Mouse (Mus musculus) heart, postnatal 36 days (tissue): Measurements from ENCODE around the gene Rad51b. TPM values are rescaled to one million over a fixed set of nuclear protein-coding genes. Genes with fewer than 3 reads are reported as not detected.
A peak's percentile ranks its signal among the peaks of the same experiment; 100 is the strongest.

Source experiments
- DNase-seq, 2 experiments: peaks; one replicate each; pipeline ENCODE4 v3.0.0; 2021 to 2022
- intact Hi-C: fragments of 180-260 bp; cut with DNase I; formaldehyde crosslinking; loops from one replicate; pipeline ENCODE4 v1.15.1; 2025
- total RNA-seq, 2 experiments: library from RNA; stranded (reverse); gene quantifications; 2 replicates each; pipeline ENCODE4 v1.2.3; 2021

Rad51b gene
- total RNA-seq, 2 experiments from 2014 or later, result 0.53 to 0.60 TPM

DNA sequence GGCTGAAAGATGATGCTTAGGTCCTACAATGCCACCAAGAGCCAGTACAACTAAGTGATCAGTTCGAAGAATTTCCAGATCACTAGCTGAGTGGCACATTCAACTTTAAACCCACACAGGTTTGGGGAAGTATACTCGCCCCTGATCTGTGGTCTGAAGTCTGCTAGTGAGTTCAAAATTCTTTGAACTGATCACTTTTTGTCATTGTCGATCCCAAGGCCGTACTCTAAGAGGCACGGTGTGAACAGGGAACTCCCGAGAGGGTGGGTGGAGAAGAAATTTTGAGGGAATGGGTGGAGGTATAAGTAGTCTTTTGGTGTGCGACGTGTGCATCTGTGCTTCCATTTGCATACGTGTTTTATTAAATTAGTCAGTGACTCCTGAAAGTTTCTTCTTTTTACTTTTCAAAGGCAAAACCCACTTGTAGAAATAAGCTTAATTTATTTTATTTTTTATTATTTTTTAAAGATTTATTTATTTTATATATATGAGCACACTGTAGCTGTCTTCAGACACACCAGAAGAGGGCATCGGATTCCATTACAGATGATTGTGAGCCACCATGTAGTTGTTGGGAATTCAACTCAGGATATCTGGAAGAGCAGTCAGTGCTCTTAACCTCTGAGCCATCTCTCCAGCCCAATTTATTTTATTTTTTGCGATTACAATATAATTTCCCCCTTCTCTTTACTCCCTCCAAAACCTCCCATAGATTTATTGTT lies 443.0 kb downstream of the Rad51b start:
- no peak for DNase-seq
- intact Hi-C loops, result loop anchor here (5.0 kb wide), 1 partner anchor 392 kb away; no protein-coding TSS in a partner anchor

DNA sequence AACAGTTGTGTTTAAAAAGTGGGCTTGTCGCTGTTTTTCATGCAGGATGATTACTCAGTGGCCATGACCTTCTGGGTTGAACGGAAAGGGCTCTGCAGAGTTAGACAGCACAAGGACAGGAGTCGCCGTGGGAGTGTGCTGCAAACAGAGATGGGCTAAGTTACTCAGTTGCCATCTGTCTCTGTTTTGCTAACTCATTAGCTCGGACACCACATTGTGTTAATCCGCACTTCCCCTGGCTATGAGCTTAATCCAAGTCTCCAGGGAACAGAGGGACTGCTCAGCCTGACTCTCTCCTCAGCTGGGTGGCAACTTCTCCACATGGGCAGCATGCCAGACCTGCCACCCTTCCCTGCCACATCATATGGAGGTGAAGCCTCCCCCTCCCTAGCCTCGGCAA lies 445.1 kb downstream of the Rad51b start:
- intact Hi-C loops, result no loop called here
- no peak for DNase-seq

DNA sequence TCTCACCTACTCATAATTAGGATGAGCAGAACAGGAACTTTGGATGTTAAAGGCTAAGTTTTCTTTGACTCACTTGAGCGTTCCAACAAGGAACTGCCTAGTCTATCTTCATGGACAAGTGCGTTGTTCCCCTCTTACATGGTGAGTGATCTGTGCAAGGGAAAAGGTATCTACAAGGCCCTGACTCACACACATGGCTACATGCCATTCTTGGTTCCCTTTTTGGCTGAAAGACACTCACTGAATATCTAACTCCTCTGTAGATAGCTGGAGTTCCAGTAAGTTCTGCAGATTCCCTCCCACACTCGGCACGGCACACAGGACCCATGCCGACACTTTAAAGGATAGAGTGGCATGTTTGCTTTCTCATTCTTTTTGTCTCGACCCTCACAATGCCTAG lies 447.0 kb downstream of the Rad51b start:
- intact Hi-C loops, result no loop called here

DNA sequence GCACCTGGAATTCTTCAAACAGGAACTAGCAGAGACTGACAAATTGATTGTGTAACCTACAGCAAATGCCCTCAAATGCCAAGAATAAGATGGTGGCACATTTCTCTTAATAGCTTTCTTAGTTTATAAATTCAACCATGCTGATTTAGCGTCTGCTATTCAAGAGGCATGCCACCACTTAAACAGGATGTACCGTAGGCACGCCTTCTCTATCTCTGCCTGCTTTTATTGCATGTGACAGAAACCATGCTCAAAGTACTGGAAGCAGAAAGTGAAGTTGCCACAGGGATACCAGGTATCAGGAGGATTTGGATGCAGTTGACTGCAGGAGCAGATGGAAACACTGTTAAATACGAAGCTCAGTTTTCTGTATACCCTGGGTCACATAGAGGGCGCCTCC lies 448.1 kb downstream of the Rad51b start:
- intact Hi-C loops, result no loop called here

More for the DNA sequence above, 447.0 kb downstream of the Rad51b start:
- DNase-seq, result no peak

DNA sequence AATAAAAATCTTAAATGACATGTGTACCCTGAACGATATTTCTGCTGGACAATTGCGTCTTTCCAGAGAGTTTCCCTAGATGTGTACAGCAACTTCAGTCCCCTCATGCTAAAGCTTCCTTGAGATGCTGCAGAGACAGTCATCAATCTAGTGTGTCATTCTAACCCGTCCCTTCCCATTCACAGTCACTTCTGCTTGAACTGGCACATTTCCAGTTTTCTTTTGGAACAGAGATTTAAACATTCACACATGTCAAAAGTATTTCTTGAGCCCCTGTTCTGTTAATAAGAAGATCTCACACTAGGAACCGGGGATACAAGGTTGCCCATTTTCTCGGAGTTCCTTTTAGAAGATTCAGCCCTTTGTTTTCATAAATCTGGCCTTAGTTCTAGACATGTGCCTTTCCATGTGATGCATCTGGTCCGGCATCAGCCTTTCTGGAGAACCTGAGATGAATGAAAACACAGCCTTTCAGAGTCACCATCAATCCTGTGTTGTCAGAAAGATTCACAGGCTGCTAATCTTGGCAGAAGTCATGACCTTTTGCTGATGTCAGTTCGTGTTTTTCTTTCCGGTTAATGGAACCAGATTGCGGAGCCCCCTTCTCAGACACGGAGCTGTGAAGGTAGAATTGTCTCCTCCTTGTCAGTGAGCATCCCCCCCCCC lies 448.9 kb downstream of the Rad51b start:
- no peak for DNase-seq
- intact Hi-C loops, result no loop called here

More for the DNA sequence above, 448.1 kb downstream of the Rad51b start:
- no peak for DNase-seq

DNA sequence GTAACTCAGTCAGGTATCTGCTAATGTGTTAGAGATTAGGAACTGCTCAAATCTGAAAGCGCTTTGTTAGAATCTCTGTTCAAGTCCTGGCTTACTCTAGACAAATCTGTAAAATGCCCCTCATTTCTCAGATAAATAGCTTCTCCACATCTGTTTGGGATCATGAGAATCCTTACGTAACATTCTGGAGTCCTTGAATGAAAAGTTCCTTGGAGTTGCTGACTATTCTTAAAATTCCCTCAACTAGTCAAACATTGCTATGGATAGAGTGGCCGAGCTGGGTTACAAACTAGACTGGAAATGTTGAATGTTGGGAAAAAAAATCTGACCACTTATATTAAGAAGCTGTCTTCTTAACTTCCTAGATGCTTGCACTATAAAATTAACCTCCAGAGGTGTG lies 450.5 kb downstream of the Rad51b start:
- intact Hi-C loops, result no loop called here
- no peak for DNase-seq

DNA sequence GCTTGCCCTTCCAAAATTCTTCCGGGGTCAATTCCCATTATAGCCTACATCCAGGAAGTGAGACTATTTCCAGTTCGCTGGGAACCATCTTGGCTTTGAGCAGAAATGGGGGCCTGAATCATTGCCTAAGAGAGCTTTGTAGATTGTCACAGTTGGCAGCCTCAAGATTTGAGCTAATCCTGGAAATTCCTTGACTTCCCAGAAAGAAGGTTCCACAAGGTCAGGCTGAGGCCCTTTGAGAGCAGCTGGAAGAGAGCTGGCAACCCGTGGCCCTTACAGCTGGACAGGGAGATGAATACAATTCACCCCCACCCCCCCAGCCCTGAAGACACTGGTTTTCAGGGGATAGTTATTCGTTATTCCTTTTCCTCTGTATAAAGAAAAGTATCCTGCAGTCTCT lies 451.8 kb downstream of the Rad51b start:
- DNase-seq, result no peak
- intact Hi-C loops, result no loop called here

DNA sequence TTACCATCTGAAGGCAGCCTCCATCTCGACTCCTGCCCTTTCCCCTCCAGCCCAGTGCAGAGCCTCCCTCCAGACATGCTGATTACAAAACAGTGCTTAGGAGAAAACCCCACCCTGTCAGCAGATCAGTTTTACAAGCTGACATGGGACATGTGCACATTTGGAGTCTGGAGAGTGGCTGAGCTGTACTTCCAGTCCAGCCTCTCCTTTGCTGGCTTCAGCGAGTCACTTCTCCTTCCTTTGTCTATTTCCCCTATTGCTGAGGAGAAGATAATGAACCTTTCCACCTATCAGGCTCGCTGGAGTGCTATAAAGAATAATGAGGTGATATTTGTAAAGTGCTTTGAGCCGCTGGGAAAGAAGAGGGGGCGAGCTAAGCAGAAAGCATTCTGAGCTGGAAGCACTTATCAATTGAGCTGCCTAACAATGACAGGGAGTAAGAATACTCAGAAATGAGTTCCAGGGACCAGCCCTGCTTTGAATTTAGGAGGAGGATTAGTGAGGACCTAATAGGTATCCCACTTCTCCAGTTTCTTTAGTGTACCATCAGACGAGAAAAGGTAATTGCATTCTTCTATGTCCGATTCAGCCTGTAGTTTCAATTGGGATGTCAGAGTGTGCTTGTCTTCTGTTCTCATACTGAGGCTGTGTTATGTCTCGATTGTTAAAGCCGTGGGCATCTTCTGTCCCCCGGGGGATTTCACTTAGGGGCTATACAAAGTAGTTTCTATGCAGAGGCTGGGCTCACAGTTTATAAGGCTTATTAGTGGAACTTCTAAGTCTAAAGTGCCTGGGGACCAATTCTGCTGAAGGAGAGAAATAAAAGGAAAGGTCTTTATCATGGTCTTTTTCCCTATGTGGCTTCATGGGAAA lies 453.4 kb downstream of the Rad51b start:
- intact Hi-C loops, result loop anchor here (5.0 kb wide), 1 partner anchor 362 kb away; the partner anchor contains the start of gene Zfp36l1

DNA sequence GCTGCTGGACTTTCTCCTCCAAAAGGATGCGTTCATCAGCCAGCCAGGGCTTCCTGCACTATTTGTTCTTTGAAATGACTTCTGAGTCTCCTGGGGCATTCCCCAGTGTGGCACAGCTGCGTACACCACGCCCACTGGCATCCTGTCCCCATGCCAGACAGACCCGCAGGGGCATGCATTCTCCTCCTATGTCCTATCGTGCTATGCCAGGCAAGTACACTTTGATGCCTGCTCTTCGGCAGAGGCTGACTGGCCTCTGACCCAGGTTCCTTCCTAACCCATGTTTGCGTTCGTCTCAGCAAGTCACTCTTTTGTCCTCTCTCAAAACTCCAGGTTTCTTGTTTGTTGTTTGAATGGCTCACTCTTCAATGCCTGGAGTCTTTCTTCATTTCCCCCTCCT lies 454.7 kb downstream of the Rad51b start:
- intact Hi-C loops, result loop anchor here (5.0 kb wide), 1 partner anchor 361 kb away; the partner anchor contains the start of gene Zfp36l1
- peak; percentile 47 to 54 for DNase-seq

More for the DNA sequence above, 453.4 kb downstream of the Rad51b start:
- DNase-seq, result peak; percentile 62 to 63

DNA sequence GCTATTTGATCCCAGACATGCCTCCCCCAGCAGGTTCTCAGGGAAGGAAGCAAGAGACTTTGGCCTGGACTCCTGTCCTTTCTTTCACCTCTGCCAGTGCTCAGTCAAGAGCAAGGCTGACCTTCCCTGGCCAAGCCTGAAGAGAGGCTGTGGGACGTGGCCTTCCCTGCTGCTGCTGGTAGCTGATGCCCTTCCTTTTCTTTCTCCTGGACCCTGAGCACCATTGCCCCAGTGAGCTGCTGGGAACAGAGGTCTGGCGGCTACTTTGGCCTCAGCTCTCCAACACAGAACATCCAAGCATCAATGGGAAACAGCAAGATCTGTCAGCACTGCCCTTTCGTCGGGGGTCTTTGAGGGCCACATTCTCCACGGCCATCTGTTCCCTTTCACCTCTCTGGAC lies 455.1 kb downstream of the Rad51b start:
- DNase-seq, result no peak
- intact Hi-C loops, result loop anchor here (5.0 kb wide), 1 partner anchor 360 kb away; the partner anchor contains the start of gene Zfp36l1

DNA sequence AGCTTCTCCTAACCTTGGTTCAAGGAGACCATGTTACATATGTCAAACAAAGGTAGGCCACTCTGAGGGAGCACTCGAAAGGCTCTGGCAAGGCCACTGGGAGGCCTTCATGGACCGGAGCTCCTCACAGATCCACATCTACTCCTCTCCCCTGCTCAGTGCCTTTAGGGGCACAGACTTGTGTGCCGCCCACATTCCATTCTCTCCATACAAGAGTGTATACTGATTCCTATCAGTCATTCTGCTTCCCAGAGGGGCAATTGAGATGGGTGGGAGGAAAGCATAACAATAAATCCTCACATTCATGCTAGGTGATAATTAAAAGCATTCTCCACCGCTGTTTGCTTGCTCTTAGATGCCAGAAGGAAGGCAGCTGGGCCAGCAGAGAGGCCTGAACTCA lies 458.5 kb downstream of the Rad51b start:
- intact Hi-C loops, result loop anchor here (5.0 kb wide), 1 partner anchor 77 kb away; no protein-coding TSS in a partner anchor
- no peak for DNase-seq

DNA sequence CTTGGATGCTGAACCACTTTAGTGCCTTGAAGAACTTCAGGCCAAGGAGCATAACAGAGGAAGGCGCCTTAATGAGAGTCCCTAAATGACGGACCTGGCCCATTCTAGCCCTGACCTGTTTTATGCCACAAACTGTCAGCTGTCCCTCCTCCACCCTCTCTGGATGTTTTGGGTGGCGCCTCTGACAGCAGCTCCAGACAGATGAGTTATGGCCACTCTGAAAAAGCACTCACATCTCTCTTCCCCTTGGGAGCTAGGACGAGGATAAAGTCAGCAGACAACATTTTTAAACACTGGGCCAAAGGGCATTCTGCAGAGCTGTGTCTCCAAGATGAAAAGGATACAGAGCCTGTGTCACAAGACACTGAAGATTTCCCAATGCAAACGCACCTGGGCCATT lies 459.3 kb downstream of the Rad51b start:
- intact Hi-C loops, result loop anchor here (5.0 kb wide), 1 partner anchor 76 kb away; no protein-coding TSS in a partner anchor
- no peak for DNase-seq

DNA sequence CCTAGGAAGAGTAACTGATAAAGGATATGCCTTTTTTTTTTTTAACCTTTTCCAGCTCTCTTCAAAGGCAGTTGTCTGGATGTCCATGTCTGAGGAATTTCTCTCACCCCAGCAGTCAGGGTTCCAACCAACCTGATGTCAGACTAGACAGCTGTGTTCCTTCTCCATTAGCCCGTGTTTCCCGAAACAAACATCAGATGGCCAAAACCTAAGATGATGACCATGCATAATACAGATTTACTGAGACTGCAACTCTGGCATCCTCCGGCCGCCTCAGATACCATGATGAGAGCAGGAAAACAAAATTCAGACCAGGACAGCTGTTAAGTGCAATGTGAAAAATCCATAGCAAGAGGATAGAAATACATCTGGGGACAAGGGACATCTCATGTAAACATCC lies 460.7 kb downstream of the Rad51b start:
- intact Hi-C loops, result loop anchor here (5.0 kb wide), 1 partner anchor 75 kb away; no protein-coding TSS in a partner anchor
- DNase-seq, result no peak

DNA sequence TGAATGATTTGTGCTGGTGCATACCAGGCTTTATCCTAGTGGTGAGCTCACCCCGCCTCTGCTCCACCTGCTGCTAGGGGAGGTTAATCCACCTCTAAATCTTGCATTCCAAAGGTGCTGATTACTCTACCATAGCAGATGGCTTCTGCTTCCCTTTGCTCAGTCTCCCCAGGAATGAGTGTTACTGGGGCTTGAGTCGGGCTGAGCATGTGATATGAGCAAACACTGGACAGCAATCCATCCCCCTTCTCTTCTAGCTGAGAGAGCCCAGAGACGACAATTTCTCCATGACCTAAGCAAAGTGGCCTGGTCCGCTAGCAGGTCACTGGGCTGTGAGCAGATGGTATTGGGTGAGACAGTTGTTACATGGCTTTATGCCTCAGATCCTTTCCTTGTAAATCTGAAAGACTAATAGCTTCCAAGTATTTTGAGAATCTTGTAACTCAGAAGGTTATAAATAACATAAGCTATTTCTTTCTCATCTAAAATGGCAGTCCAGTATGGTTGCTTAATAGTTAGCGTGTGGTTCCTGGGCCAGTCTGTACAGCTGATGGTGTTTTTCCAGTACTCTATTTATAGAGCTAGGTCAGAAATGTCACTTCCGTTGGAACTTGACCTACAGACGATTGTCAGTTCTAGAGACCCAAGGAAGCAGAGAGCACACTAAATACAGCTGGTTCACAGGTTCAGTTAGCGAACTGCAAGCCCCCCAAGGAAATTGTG lies 462.3 kb downstream of the Rad51b start:
- intact Hi-C loops, result loop anchor here (5.0 kb wide), 1 partner anchor 73 kb away; no protein-coding TSS in a partner anchor
- DNase-seq, result no peak

DNA sequence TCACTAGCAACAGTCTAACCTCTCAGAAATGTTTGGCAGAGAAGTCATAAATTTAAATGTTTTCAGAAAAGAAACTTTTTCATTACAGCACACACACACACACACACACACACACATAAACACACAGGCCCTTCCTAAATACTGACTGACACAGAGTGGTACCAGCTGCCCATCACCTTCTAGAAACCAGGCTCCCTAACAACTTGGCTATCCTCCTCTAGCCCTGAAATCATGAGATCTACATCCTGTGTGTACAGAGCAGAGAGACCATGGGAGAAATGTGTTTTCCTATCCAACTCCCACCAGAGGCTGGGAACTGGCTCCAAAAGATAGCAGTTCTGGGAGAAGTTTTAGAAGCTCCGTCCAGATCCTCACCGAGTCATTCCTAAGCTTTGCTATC lies 464.1 kb downstream of the Rad51b start:
- intact Hi-C loops, result no loop called here
- no peak for DNase-seq

DNA sequence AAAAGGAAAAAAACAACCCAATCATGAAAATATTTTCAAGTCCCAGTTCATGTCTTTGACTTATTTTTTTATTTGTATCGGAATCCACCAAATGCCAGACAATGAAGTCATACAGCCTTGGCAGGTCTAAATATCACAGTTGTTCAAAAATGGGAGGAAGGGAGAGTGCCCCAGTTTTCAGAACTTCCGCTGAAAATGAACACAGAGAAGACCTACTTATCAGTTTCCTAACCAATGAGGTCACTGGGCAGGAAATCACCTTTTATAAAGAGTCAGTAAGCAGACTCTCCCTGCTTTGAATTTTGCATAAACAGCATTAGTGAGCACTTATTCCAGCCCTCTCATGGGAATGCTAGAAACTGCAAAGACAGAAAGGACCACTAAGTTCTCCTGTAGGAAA lies 465.0 kb downstream of the Rad51b start:
- no peak for DNase-seq

DNA sequence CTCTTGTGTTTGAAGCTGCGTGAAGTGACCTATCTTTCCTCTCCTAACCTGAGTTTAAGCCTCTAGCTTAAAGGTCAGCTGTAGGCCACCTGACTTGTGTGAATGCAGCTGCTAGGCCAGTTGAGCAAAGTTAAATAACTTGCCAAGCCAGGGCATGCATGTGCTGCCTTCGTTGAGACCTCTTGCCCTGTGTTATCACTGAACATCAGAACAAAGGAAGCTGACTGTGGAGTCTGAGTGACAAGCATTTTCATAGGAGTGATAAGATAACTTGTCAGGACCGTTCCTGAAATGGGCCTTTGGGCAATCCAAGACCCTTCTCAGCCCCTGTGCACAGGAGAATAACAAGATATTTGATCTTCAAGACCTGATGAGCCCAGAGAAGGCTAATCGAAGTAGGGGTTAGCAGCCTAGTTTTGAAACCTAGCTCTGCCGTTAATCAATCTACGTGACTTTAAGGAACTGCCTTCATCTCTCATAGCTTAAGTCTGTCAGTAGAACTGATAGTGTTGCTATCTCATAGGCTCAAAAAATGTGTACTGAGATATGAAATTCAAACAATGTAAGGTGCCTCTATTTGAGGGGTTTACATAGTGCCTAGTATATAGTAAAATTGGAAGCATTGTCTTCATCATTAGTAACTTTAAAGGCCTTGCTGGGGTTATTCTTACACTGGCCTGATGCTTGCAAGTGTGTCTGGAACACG lies 465.6 kb downstream of the Rad51b start:
- intact Hi-C loops, result no loop called here
- no peak for DNase-seq

More for the DNA sequence above, 465.0 kb downstream of the Rad51b start:
- intact Hi-C loops, result no loop called here

DNA sequence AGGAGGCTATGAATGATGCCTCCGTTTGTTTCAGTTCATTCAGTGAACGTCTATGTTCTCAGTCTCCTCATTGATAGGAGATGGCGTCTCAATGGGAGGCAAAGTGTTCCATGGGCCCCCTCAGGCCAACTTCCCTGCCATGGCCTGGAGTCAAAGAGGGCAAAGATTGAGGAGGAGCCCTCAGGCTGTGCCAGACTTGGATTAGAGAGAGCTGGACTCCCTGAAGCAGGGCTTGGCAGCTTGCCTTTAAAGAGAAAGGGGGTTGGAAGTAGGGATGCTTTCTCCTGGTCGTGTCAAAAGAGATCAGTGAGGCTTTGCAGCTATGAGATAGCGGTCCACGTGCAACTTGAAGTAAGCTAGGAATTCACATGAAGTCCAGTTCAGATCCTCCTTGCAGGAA lies 469.0 kb downstream of the Rad51b start:
- DNase-seq, result no peak

DNA sequence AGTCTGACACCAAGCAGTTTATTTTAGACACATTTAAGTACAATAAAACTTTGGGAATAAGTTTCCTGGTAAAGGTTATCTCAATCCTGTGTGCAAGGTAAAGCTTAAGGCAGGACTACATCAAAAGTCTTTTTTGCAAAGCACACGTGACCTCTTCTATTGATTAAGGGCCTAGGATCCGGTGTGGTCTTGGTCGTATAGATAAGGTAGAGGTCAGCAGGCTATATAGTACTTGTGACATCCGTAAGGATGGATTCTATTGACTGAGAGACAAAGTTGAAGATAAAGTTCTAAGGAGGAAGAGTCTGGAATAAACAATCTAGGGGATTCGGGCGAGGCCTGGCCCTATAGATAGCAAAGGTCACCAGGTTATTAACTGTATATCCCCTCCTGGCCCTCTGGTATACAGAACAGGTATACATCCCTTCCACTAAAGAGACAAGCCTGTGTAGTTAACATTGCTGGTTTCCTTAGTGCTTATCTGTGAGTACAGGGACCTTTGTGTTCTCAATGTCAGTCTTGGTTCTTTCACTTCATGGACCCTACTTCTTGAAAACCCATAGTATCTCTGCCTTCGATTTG lies 471.8 kb downstream of the Rad51b start:
- no peak for DNase-seq
- intact Hi-C loops, result no loop called here

More for the DNA sequence above, 469.0 kb downstream of the Rad51b start:
- intact Hi-C loops, result no loop called here
